Mouse (Mus musculus): ENCODE results near the gene Fgg. TPM values are rescaled to one million over a fixed set of nuclear protein-coding genes. Genes with fewer than 3 reads are reported as not detected.

Fgg gene
- polyA plus RNA-seq, 1 experiment = not detected

DNA sequence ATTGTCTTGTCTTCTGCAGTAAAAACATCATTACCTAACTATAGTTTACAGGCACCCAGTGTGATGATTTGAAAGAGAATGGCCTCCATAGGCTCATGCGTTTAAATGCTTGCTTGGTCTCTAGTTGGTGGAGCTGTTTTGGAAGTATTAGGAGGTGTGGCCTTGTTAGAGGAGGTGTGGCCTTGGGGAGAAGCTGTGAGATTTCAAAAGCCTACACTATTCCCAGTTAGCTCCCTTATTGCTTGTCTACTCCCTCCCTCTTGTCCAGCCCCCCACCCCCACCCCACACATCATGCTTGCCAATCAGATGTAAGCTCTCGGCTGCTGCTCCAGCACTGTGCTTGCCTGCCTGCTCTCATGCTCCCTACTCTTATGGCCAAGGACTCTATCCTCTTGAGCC lies 49.5 kb downstream of the Fgg start:
- Histone ChIP-seq H3ac (ENCODE audit: control insufficient read depth, insufficient read length, low read depth) (no peak overlapping the region), H3K79me2 (ENCODE audit: control insufficient read depth, insufficient read depth) (peaks cover 20% of the 10 kb centered on the region), H3K4me3 (ENCODE audit: insufficient read depth, poor library complexity, severe bottlenecking) (no peak overlapping the region), H3K27me3 (ENCODE audit: control insufficient read depth, insufficient read depth, insufficient read length) (peaks cover 4% of the 10 kb centered on the region), H3K79me3 (ENCODE audit: low read depth) (peaks cover 17% of the 10 kb centered on the region), H3K36me3 (ENCODE audit: control insufficient read depth, insufficient read depth) (peaks cover 36% of the 10 kb centered on the region)
- no peak for TF ChIP-seq MYOD1 (IDR thresholded peaks at IDR 0.05; ENCODE audit: control insufficient read depth, insufficient read length, low read depth)
- no peak for TF ChIP-seq MYOG (IDR thresholded peaks at IDR 0.05; ENCODE audit: control insufficient read depth, extremely low read depth, insufficient read length)
- TF ChIP-seq USF1 (IDR thresholded peaks at IDR 0.05; ENCODE audit: low read depth) = no peak
- TF ChIP-seq FOSL1 (IDR thresholded peaks at IDR 0.05; ENCODE audit: insufficient read depth, low read length, poor library complexity, severe bottlenecking) = no peak
- no peak for TF ChIP-seq CEBPB (IDR thresholded peaks at IDR 0.05; ENCODE audit: low read depth)
- TF ChIP-seq CTCF (IDR thresholded peaks at IDR 0.05; ENCODE audit: control insufficient read depth, insufficient read depth, insufficient read length) = no peak
- TF ChIP-seq MAX (IDR thresholded peaks at IDR 0.05) = no peak

Other genes with a start within 250 kb of the Fgg start
- not detected for gene Rbm46, start 131.2 kb upstream of the Fgg start, polyA plus RNA-seq (2012; fragmentation: generic; extraction: Trizol)
- not detected for gene Lrat, start 103.8 kb upstream of the Fgg start, polyA plus RNA-seq (2012; fragmentation: generic; extraction: Trizol)
- not detected for gene Fga, start 18.4 kb downstream of the Fgg start, polyA plus RNA-seq (2012; fragmentation: generic; extraction: Trizol)
- gene Fgb, start 42.1 kb downstream of the Fgg start, polyA plus RNA-seq (2012; fragmentation: generic; extraction: Trizol) = not detected
- gene Plrg1, start 47.8 kb downstream of the Fgg start, polyA plus RNA-seq (2012; fragmentation: generic; extraction: Trizol) = 58.2 TPM
- gene Dchs2, start 120.2 kb downstream of the Fgg start, polyA plus RNA-seq (2012; fragmentation: generic; extraction: Trizol) = 0.02 TPM